Mouse (Mus musculus): Measurements from ENCODE around the gene Rora. TPM values are rescaled to one million over a fixed set of nuclear protein-coding genes. Genes with fewer than 3 reads are reported as not detected.

Gene Rora
- polyA plus RNA-seq, 1 experiment from 2014 or later = 4.3 TPM

DNA sequence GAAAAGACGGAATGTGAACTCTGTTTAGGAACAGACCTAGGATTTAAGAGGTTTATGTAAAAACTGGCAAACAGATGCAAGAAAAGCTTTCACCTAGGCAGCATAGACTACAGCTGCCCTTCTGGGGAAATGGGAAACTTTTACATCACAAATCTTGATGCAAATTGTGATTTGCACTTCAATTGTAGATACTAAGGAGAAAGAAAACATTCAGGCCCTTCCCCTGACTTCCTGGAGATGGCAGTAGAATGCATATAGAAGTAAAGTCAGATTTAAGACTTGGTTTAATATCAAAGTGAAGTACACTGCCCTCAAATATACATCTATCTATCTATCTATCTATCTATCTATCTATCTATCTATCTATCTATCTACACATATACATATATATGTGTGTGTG, 765.9 kb downstream of the Rora start:
- WGBS = 96% methylated on average over 1 of the region's 1 CpGs
- peak; percentile 10 for DNase-seq (ENCODE audit: low spot score, missing footprints)
- no peak overlapping the region for H3K9ac ChIP-seq (ENCODE audit: low read length)
- H3K27ac ChIP-seq (ENCODE audit: low read depth, low read length) = no peak overlapping the region
- H3K9me3 ChIP-seq (ENCODE audit: control insufficient read depth, low read length) = no peaks in the 10 kb centered on the region
- no peaks in the 10 kb centered on the region for H3K27me3 ChIP-seq (ENCODE audit: control insufficient read depth, insufficient read depth, low read length)
- no peak for ATAC-seq (ENCODE audit: low FRiP score)
- H3K4me1 ChIP-seq (ENCODE audit: control insufficient read depth, insufficient read depth, low read length) = no peaks in the 10 kb centered on the region
- no peak overlapping the region for H3K4me2 ChIP-seq
- H3K36me3 ChIP-seq (ENCODE audit: control insufficient read depth, insufficient read depth, low read length) = peaks cover 13% of the 10 kb centered on the region
- no peak overlapping the region for H3K4me3 ChIP-seq (ENCODE audit: low read depth, low read length)

GRCm38 (mm10) chr9:69430531-69430930, 776.9 kb downstream of the Rora start:
- Histone ChIP-seq H3K4me1 (ENCODE audit: control insufficient read depth, insufficient read depth, low read length) (peaks cover 13% of the 10 kb centered on the region), H3K36me3 (ENCODE audit: control insufficient read depth, insufficient read depth, low read length) (peaks cover 2% of the 10 kb centered on the region; the same call in 1 of the 2 replicates), H3K4me2 (no peak overlapping the region), H3K9me3 (ENCODE audit: control insufficient read depth, low read length) (no peaks in the 10 kb centered on the region), H3K9ac (ENCODE audit: low read length) (no peak overlapping the region), H3K27me3 (ENCODE audit: control insufficient read depth, insufficient read depth, low read length) (no peaks in the 10 kb centered on the region), H3K4me3 (ENCODE audit: low read depth, low read length) (no peak overlapping the region), H3K27ac (ENCODE audit: low read depth, low read length) (no peak overlapping the region)
- ATAC-seq (ENCODE audit: low FRiP score) (no peak), DNase-seq (ENCODE audit: low spot score, missing footprints) (peak; percentile 14)
- WGBS = 90% methylated on average over 3 of the region's 3 CpGs

GRCm38 (mm10) chr9:69431863-69432555, 778.4 kb downstream of the Rora start:
- ATAC-seq (ENCODE audit: low FRiP score) = peak; percentile 74; the same call in 1 of the 2 replicates
- Histone ChIP-seq H3K36me3 (ENCODE audit: control insufficient read depth, insufficient read depth, low read length) (no peaks in the 10 kb centered on the region), H3K27ac (ENCODE audit: low read depth, low read length) (peak overlapping the region; percentile 48; the same call in 1 of the 2 replicates), H3K9me3 (ENCODE audit: control insufficient read depth, low read length) (no peaks in the 10 kb centered on the region), H3K27me3 (ENCODE audit: control insufficient read depth, insufficient read depth, low read length) (no peaks in the 10 kb centered on the region), H3K4me3 (ENCODE audit: low read depth, low read length) (no peak overlapping the region), H3K4me1 (ENCODE audit: control insufficient read depth, insufficient read depth, low read length) (peaks cover 13% of the 10 kb centered on the region), H3K4me2 (peak overlapping the region; percentile 14), H3K9ac (ENCODE audit: low read length) (0 out of 2 replicates have a peak overlapping the region, but pooled peaks have one; percentile 5)
- peak; percentile 90 for DNase-seq (ENCODE audit: low spot score, missing footprints)
- 33% methylated on average over 6 of the region's 6 CpGs for WGBS

GRCm38 (mm10) chr9:69435194-69435593, 781.6 kb downstream of the Rora start:
- peaks cover 18% of the 10 kb centered on the region for H3K4me1 ChIP-seq (ENCODE audit: control insufficient read depth, insufficient read depth, low read length)
- H3K4me2 ChIP-seq = no peak overlapping the region
- H3K36me3 ChIP-seq (ENCODE audit: control insufficient read depth, insufficient read depth, low read length) = no peaks in the 10 kb centered on the region
- no peak overlapping the region for H3K27ac ChIP-seq (ENCODE audit: low read depth, low read length)
- H3K9me3 ChIP-seq (ENCODE audit: control insufficient read depth, low read length) = no peaks in the 10 kb centered on the region
- ATAC-seq (ENCODE audit: low FRiP score) (no peak), DNase-seq (ENCODE audit: low spot score, missing footprints) (no peak)
- H3K9ac ChIP-seq (ENCODE audit: low read length) = no peak overlapping the region
- H3K27me3 ChIP-seq (ENCODE audit: control insufficient read depth, insufficient read depth, low read length) = no peaks in the 10 kb centered on the region
- 67% methylated on average over 10 of the region's 10 CpGs for WGBS
- H3K4me3 ChIP-seq (ENCODE audit: low read depth, low read length) = no peak overlapping the region

DNA sequence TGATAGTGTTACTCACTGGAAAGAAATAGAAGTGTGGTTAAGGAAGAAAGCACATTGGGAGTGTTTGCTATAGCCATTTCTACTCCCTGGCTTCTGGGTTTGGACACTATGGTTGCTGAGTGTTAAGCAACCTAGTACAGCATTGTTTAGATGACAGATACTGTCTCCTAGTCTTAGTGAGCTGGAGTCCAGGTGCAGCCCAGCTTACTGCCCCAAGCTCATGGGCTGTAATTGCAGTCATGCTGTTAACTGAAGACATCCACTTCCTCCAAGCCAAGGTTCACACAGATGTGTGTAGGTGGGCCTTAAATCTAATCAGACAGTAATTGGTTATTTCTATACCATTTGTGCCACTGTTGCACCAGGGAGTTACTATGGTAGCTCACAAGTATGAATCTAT, 782.1 kb downstream of the Rora start:
- Histone ChIP-seq H3K9me3 (ENCODE audit: control insufficient read depth, low read length) (no peaks in the 10 kb centered on the region), H3K4me1 (ENCODE audit: control insufficient read depth, insufficient read depth, low read length) (peaks cover 18% of the 10 kb centered on the region), H3K27ac (ENCODE audit: low read depth, low read length) (no peak overlapping the region), H3K9ac (ENCODE audit: low read length) (no peak overlapping the region), H3K27me3 (ENCODE audit: control insufficient read depth, insufficient read depth, low read length) (no peaks in the 10 kb centered on the region), H3K4me3 (ENCODE audit: low read depth, low read length) (no peak overlapping the region), H3K36me3 (ENCODE audit: control insufficient read depth, insufficient read depth, low read length) (no peaks in the 10 kb centered on the region), H3K4me2 (no peak overlapping the region)
- no peak for ATAC-seq (ENCODE audit: low FRiP score)
- DNase-seq (ENCODE audit: low spot score, missing footprints) = no peak

Measured in midbrain, embryonic 11.5 days (tissue).